Mouse (Mus musculus) testis, adult 2 months (tissue): ENCODE data around the gene Glrb. TPM values are rescaled to one million over a fixed set of nuclear protein-coding genes. Genes with fewer than 3 reads are reported as not detected.

Experiments used
- H3K27ac ChIP-seq: fragments of 200-500 bp; 2 replicates; pipeline ENCODE4 v1.5.1; 2012; ENCODE audit warnings: low read depth, low read length; ENCODE audit not compliant: control insufficient read depth, insufficient read depth
- H3K27me3 ChIP-seq: fragments of 200-500 bp; 2 replicates; pipeline ENCODE4 v1.6.1; 2012; ENCODE audit warnings: mild to moderate bottlenecking, low read length, moderate library complexity; ENCODE audit not compliant: control insufficient read depth, insufficient read depth
- H3K36me3 ChIP-seq: fragments of 200-500 bp; 2 replicates; pipeline ENCODE4 v1.6.1; 2012; ENCODE audit warnings: mild to moderate bottlenecking, low read length; ENCODE audit not compliant: control insufficient read depth, insufficient read depth
- H3K4me1 ChIP-seq: fragments of 200-500 bp; 2 replicates; pipeline ENCODE4 v1.6.1; 2012; ENCODE audit warnings: low read length; ENCODE audit not compliant: control insufficient read depth, insufficient read depth
- H3K4me3 ChIP-seq: fragments of 200-500 bp; 2 replicates; pipeline ENCODE4 v1.5.1; 2012; ENCODE audit warnings: low read depth, mild to moderate bottlenecking, low read length, moderate library complexity, mixed read lengths; ENCODE audit not compliant: control insufficient read depth
- CTCF ChIP-seq: fragments of 200-500 bp; IDR thresholded peaks from 2 replicates; pipeline ENCODE4 v1.5.1; 2012; ENCODE audit warnings: low read depth, mild to moderate bottlenecking, inconsistent platforms, low read length, moderate library complexity; ENCODE audit not compliant: control insufficient read depth, insufficient read depth, insufficient replicate concordance
- POLR2A ChIP-seq: fragments of 200-500 bp; IDR thresholded peaks from 2 replicates; pipeline ENCODE4 v1.6.1; 2012; ENCODE audit warnings: low read depth, mild to moderate bottlenecking, inconsistent platforms, low read length, moderate library complexity; ENCODE audit not compliant: control insufficient read depth
- polyA plus RNA-seq: library from polyadenylated mRNA; depleted of rRNA; stranded (reverse); fragments of >200 nt; gene quantifications from 2 replicates; pipeline ENCODE4 v1.2.3, GENCODE M21; 2012; rRNA removed

The Glrb gene
- polyA plus RNA-seq, result 0.12 and 0.24 TPM in 2 replicates

DNA sequence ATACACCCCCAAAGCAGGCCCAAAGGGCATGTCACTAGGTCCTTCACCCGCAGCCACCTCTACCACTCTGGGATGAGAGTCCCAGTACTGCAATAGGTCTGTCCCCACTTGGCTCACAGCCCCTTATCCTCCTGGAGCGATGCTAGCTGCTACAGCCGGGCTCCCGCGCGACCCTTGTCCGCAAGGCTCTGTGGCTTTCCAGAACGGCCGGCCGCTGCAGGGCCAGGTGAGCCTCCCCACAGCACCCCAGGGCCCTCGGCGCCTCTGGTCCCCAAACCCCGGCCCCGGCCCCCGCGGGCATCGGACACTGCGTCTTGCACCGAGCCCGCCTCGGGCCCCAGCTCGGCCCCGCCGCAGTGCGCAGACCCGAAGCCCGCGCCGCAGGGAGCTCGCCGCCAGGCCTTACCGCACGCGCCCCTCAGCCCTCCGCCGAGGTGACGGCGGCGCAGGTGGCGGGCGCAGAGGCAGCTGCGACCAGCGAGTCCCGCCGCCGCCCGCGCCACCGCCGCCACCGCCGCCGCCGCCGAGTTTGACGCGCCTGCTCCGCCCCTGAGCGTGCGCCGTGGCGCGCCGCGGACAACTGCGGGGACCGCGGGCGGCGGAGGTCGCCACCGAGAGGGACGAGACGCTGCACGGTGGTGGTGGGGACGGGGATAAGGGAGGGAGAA, at the start of gene Glrb:
Glrb (minus strand) TSS at position 550 of the 668 bp plus-strand sequence.
- no peak within 1 kb of the TSS for H3K27ac ChIP-seq
- H3K27me3 ChIP-seq, result no peaks in the 10 kb centered on the region
- peak within 1 kb of the TSS; percentile 56 for H3K4me3 ChIP-seq
- H3K4me1 ChIP-seq, result peaks cover 2% of the 10 kb centered on the region
- H3K36me3 ChIP-seq, result no peaks in the 10 kb centered on the region
- TF ChIP-seq CTCF (no peak), POLR2A (no peak)

DNA sequence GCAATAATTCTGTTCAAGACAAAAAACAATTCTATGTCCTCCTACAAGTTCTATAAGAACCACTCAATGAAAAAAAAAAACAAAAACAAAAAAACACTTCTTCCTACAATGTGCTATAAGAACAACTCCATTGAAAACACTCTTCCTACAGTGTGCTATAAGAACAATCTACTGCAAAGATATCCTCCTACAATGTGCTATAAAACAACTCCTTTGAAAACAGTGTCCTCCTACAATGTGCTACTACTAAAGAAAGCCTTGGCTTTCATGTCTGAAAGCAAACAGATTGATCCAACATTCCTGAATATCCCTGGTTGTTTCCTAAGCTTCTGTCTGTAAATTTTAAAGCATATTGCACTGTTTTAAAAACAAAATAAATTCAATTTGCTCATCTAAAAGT, 46.5 kb upstream of the Glrb start:
- Histone ChIP-seq H3K27me3 (no peaks in the 10 kb centered on the region), H3K4me1 (no peaks in the 10 kb centered on the region), H3K27ac (no peak overlapping the region), H3K4me3 (no peak overlapping the region), H3K36me3 (no peaks in the 10 kb centered on the region)
- TF ChIP-seq CTCF, result no peak
- no peak for TF ChIP-seq POLR2A

DNA sequence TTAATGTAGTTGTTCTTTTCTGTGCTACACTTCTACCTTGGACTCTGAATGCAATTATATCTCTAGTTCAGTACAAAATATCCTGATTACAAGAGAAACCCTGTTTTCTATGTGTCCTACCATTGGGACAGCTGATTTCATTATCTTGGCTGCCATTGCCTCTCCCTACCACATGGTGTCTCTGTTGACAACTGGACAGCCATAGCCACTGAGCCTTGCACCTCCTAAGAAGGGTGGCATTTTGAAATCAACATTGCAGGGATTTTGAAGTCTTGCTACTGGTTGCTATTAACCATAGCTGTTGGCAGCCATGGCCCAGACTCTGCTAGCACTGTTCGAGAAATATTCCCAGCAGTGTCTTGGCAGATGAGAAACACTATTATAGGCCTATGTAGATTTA, 45.1 kb upstream of the Glrb start:
- no peaks in the 10 kb centered on the region for H3K36me3 ChIP-seq
- TF ChIP-seq CTCF, result peak; percentile 48; the same call in 1 of the 2 replicates
- TF ChIP-seq POLR2A, result no peak
- H3K27ac ChIP-seq, result no peak overlapping the region
- H3K4me1 ChIP-seq, result no peaks in the 10 kb centered on the region
- H3K4me3 ChIP-seq, result no peak overlapping the region
- H3K27me3 ChIP-seq, result no peaks in the 10 kb centered on the region

DNA sequence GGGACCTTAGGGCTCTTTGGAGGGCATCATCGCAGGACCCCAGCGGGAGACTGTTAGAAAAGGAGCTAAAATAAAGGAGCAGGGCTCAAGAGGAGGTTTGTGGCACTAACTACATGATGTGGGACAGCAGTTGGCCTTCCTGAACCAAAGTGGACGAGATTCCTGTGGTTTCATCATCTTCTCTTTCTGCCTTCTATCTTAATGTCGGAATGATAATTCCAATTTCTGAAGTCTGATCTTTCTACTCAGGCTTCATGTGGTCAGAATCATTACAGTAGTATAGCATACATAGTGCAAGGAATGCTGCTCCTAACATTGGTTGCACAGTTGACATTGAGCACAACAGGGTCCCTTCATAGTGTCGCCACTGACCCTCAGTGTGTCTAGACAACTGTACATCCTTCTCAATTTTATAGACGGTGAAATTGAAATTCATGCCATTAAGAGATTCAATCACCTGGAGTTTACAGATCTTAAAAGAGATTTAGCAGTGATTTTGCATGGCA, 372 bp upstream of the Glrb start:
- TF ChIP-seq POLR2A (no peak), CTCF (no peak)
- H3K4me1 ChIP-seq, result peaks cover 2% of the 10 kb centered on the region
- H3K27ac ChIP-seq, result no peak overlapping the region

DNA sequence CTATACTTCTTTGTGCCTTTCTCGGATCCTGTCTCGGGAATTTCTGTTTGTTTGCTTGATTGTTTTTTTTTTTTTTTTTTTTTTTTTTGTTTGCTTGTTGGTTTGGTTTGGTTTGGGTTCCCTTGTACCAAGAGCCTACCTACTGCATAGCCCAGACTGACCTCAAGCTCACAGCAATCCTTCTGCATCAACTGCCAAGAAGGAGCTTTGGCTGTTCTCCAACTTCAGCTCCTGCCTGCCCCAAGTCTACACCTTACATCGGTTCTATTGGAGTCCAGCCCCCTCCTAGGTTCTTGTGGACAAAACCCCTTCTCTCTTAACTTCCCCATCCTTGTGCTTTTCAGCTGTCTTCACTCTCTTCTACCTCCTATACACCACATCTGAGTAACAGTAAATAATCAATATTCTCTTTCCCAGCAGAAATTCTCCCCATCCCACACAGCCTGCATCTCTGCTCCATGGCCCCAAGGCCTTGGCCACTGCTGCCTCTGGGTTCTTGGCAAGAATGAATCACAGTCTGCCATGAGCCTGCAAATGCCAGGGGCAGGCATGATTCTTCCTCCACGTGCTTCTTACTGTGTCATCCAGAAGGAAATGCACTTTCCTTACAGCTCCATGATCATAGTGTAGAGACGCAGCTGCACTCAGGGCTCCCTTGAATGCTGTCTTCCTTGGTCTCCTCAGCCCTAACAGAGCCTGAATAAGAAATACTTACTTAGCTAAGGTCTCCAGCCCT, 18.5 kb downstream of the Glrb start:
- Histone ChIP-seq H3K4me3 (no peak overlapping the region), H3K27ac (no peak overlapping the region), H3K36me3 (no peaks in the 10 kb centered on the region), H3K27me3 (no peaks in the 10 kb centered on the region), H3K4me1 (no peaks in the 10 kb centered on the region)
- no peak for TF ChIP-seq CTCF
- TF ChIP-seq POLR2A, result no peak

More for the DNA sequence above, 372 bp upstream of the Glrb start:
- H3K4me3 ChIP-seq, result peak overlapping the region; percentile 56
- no peaks in the 10 kb centered on the region for H3K27me3 ChIP-seq
- H3K36me3 ChIP-seq, result no peaks in the 10 kb centered on the region

DNA sequence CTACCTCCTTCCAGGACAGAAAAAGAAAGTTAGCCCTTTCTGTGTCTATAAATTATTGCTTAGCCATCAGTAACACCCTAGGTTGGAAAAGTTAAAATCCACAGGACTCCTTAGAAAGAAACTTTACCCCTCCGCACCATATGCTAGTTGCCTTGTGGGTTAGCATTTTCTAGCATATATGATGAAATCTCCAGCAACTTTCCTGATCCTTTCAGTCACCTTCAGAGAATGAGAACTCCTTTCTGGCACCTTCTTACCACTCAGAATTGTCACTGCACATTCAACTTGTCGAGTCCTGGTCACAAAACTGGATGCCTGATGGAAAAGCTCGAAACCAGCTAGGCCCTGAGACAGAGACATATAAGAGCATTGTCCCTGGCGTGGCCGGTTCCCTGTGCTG, 19.1 kb downstream of the Glrb start:
- H3K27ac ChIP-seq, result no peak overlapping the region
- H3K4me1 ChIP-seq, result no peaks in the 10 kb centered on the region
- H3K4me3 ChIP-seq, result no peak overlapping the region
- TF ChIP-seq POLR2A (no peak), CTCF (no peak)
- H3K27me3 ChIP-seq, result no peaks in the 10 kb centered on the region
- H3K36me3 ChIP-seq, result no peaks in the 10 kb centered on the region

DNA sequence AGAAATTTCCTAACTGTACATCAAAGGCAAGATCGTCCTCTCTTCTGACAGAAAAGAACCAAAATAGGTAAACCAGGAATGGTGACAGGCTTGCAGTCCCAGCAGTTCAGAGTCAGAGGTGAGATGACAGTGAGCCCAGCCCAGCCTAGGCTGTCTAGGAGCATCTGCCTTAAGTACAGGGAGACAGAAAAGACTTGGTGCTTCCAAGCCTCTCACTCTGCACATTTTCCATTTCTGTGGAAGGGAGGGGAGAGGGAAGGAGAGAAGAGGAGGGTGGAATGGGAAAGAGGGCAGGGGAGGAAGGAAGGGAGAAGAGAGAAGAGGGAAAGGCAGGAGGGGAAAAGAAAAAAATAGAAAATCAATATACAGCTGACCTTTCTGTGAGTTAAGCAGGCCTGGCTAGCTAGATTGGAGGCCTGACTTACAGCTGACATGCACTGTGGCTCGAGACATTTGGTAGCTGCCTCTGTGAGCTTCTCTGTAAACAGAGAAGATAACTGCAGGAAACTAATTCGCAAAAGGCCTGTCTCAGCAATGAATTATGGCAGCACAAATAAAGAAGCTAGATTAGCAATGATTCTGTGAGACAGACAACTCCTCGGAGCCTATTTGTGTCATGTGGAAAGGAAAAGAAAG, 20.3 kb downstream of the Glrb start:
- TF ChIP-seq POLR2A (no peak), CTCF (no peak)
- no peak overlapping the region for H3K4me3 ChIP-seq
- no peaks in the 10 kb centered on the region for H3K27me3 ChIP-seq
- H3K27ac ChIP-seq, result no peak overlapping the region
- no peaks in the 10 kb centered on the region for H3K4me1 ChIP-seq
- no peaks in the 10 kb centered on the region for H3K36me3 ChIP-seq
